Mouse (Mus musculus) cerebellum, adult (tissue): Measurements from ENCODE around the gene Zfp385c.
"Not testable (repeated sequence)": the region's sequence is repeated elsewhere in the genome, so short reads cannot be mapped to it uniquely, and the experiment has no call there.

Source experiments
- ATAC-seq: cut with Nextera tagmentation; 2 replicates; pipeline ENCODE4 v1.9.2; 2017; ENCODE audit warnings: mild to moderate bottlenecking, moderate library complexity, mixed read lengths; ENCODE audit not compliant: insufficient number of reproducible peaks, low FRiP score, low TSS enrichment

The Zfp385c gene

DNA sequence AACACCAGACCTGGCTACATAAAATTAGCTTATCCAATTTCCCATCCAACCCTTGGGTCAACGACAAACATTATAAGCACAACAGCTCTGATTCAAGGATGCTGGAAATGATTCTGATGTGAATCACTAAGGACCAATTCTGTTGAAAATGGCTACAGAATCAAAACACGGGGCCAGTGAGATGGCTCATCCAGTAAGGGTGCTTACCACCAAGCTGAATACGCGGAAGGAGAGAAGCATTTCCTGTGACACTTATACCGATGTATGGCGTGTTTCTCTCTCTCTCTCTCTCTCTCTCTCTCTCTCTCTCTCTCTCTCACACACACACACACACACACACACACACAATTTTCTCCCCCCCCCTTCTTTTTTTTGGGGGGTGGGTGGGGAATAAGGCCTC, 85.1 kb downstream of the Zfp385c start:
- ATAC-seq, result no peak

GRCm38 (mm10) chr11:100605451-100605850, 86.8 kb downstream of the Zfp385c start:
- ATAC-seq, result no peak

DNA sequence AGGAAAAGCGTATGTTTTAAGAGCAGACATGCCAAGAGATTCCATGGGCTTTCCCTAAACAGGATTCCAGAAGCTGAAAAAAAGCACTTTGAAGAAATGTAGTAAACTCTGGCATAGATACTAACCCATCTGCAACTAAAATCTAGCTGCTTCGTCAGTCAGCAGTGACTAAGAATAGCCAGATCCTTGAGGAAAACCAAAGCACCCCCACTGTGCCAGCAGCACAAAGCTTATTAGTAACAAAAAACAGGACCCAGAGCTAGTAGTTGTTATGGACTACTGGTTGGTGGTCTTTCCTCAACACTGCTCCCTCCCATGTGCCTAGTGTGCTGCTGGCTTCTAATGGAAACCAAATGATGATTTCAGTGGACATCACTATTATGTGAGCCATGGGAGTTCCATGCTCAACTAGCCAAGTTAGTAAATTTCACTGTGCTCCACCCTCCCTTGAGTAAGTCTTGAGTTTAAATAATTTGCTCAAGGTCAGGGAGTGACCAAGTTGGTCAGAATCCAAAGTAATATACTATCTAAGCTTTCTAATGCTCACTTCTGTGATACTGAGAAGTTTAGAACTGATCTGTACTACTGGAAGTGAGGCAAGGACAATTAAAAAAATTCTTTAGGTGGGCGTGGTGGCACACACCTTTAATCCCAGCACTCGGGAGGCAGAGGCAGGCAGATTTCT, 87.8 kb downstream of the Zfp385c start:
- no peak for ATAC-seq

GRCm38 (mm10) chr11:100603813-100604212, 88.4 kb downstream of the Zfp385c start:
- peak; percentile 45; the same call in 1 of the 2 replicates for ATAC-seq

- no peak for ATAC-seq
These were observed 89.1 kb downstream of the Zfp385c start for GRCm38 (mm10) chr11:100603155-100603554.

DNA sequence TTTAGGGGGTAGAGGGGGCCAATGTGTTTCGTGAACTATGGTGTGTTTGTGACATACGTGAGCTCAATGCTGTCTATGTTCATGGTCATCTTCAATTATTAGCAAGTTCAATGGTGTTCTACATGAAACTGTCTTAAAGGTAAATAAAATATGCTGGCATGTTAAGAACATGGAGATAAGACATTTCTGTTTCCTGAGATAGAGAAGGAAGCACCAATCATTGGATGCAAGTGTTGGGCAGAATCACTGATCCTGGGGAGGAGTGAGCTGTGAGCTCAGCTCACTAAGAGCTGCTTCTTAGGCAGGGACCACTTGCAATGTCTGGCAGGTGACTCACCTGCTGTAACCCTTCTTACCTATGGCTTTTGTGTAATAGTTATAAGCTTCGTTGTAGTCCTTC, 90.9 kb downstream of the Zfp385c start:
- ATAC-seq, result no peak

DNA sequence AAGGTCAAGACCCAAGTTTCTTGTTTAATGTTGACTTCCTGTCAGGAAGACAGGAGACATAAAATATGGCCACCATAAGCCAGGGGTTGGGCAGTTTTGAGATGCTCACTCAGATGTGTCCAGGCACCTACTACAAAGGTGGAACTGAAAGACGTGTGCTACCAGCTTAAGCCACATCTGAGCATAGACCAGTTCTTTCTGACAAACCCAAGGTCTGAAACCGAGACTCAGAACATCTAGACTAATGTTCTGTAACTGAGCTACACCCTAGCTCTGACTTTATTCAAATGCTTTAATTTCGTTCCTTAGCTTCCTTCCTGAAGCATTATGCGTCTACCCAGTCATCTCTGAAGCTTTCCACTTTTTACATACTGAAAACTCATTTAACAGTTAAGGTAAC, 94.2 kb downstream of the Zfp385c start:
- ATAC-seq, result no peak

DNA sequence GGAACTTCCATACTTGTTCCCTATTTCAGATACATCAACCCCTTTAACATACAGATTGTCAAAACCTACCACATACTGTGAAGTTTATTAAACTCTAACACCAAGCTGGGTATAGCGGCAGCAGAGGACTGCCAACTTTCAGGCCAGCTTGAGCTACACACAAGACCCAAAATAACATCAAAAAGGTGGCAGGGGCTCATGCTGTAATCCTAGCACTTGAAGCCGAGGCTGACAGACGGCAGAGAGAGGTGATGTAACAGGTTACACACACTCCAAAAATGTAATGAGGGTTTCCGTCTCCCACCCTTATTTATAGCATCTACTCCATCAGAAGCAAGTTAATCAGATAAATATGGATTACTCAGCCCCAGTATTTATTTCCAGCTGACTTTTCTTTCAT, 96.7 kb downstream of the Zfp385c start:
- ATAC-seq, result no peak

- ATAC-seq, result no peak
These were observed 97.6 kb downstream of the Zfp385c start for GRCm38 (mm10) chr11:100594608-100595007.

DNA sequence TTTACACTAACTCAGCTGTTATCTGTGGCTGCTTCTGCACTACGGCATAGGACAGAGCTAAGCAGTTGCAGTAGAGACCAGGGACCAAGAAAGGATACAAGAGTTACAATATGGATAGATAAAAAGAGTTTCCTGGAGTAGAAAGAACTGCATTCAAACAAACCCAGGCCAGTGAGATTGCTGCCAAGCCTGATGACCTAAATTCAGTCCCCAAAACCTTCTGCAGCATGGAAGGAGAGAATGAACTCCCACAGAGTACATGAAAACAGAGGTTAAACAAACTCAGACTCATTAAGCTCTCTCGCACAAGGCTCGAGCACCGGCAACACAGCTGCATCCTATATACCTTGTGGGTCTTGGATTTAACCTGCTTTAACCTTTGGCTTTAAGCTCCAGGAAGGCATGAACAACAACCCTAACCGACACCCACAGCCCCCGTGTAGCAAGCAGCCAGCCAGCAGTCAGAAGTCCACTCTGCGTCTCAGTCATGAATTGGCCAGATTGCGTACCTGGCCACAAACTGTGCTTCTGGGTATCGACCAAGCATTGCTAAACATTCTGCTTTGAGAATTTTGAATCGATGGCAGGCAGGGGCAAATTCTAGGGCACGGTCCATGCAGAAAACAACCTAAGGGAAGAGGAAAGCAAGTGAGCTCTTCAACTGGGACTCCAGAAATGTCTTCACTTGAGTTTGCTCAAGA, 99.8 kb downstream of the Zfp385c start:
- ATAC-seq, result no peak

DNA sequence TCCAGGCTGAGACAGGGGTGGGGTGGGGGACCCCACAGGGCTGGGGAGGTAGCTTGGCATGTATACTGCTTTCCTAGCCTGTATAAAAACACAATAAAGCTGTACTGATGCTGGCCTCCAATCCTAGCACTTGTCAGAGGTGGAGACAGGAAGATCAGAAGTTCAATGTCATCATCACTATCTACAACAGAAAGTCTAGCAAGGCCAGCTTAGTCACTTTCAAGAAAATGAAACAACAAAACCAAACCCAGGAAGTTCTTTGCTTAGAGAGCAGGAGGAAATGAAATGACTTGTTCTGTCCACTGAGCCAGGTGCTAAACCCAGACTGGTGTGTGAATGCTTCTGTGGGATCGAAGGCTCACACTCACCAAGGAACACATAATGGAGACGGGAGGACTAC, 103.8 kb downstream of the Zfp385c start:
- ATAC-seq, result no peak

GRCm38 (mm10) chr11:100585148-100585547, 107.1 kb downstream of the Zfp385c start:
- no peak for ATAC-seq

GRCm38 (mm10) chr11:100584561-100584961, 107.7 kb downstream of the Zfp385c start:
- ATAC-seq, result no peak

DNA sequence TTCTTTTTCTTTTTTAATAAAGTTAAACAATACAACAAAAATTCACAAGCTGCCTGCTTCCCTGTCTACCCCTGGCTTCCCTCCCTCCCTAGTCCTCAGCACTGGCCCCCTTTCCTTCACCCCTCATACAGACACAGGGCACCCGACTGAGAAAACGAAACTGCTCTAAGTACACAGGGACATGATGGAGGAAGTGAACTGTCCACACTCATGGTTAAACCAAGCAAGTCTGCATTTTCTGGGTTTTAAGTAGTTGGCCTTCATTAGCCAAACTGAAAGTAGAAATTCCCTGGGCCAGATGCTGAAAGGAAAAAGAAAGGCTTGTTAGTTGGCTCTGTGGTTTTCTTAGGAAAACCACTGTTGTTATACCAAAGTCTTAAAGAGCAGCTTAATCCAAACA, 109.4 kb downstream of the Zfp385c start:
- no peak for ATAC-seq

DNA sequence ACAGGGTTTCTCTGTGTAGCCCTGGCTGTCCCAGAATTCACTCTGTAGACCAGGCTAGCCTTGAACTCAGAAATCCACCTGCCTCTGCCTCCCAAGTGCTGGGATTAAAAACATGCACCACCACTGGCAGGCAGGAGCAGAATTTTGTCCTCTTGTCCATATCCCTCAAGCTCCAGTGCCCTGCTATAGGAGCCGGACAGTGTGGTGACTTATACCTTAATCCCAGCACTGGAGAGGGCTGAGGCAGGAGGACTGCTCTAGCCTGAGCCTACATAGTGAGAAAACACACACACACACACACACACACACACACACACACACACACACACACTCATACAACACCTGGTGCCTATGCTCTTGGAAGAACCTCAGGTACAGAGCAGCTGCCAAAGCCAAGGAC, 109.8 kb downstream of the Zfp385c start:
- ATAC-seq, result not testable (repeated sequence)

DNA sequence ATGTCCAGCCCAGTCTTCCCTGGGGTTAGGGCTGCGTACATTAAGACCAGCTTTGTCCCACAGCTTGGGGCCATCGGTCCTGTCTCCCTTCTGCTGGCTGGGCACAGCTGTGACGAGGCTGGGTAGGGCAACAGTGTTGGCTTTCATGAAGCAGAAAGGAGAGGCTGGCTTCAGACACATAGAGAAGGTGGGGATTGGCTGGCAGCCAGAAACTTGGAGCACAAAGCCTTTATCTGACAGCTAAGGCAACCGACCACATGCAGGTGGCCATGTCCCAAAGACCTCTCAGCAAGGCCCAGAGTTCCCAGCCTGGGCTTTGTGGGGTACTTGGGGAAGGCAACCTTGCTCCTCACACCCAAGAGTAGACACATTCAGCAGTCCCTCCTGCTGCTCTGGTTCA, 110.5 kb downstream of the Zfp385c start:
- ATAC-seq, result no peak

- no peak for ATAC-seq
These were observed 112.0 kb downstream of the Zfp385c start for GRCm38 (mm10) chr11:100580275-100580674.

GRCm38 (mm10) chr11:100579116-100579799, 113.0 kb downstream of the Zfp385c start:
- no peak for ATAC-seq

GRCm38 (mm10) chr11:100577852-100578599, 114.2 kb downstream of the Zfp385c start:
- ATAC-seq, result no peak
